Mouse (Mus musculus) liver, embryonic 13.5 days (tissue): ENCODE data around the gene Hnrnpab. TPM values are rescaled to one million over a fixed set of nuclear protein-coding genes. Genes with fewer than 3 reads are reported as not detected.
"Not testable (repeated sequence)": the region's sequence is repeated elsewhere in the genome, so short reads cannot be mapped to it uniquely, and the experiment has no call there.

ENCODE experiments used
- ATAC-seq: fragments of 200-750 bp; cut with Nextera tagmentation; 2 replicates; pipeline ENCODE4 v1.8.0; 2017; ENCODE audit warnings: low read depth, mild to moderate bottlenecking, moderate number of reproducible peaks, moderate library complexity
- DNase-seq: peaks from one replicate; pipeline ENCODE4 v3.0.0; 2022
- H3K27ac ChIP-seq: fragments of 300-500 bp; sonication (generic); 2 replicates; pipeline ENCODE4 v1.5.1; 2015; ENCODE audit warnings: moderate library complexity, mild to moderate bottlenecking, inconsistent platforms
- H3K27me3 ChIP-seq: fragments of 300-500 bp; sonication (generic); 2 replicates; pipeline ENCODE4 v1.6.1; 2015; ENCODE audit warnings: mild to moderate bottlenecking, inconsistent platforms
- H3K36me3 ChIP-seq: fragments of 300-500 bp; sonication (generic); 2 replicates; pipeline ENCODE4 v1.6.1; 2015; ENCODE audit warnings: mild to moderate bottlenecking, inconsistent platforms
- H3K4me1 ChIP-seq: fragments of 300-500 bp; sonication (generic); replicated peaks from 2 replicates; pipeline ENCODE4 v1.6.1; 2015; ENCODE audit warnings: inconsistent platforms
- H3K4me2 ChIP-seq: fragments of 300-500 bp; sonication (generic); 2 replicates; pipeline ENCODE4 v1.6.1; 2015; ENCODE audit warnings: inconsistent platforms, mild to moderate bottlenecking, moderate library complexity
- H3K4me3 ChIP-seq: fragments of 300-500 bp; sonication (generic); replicated peaks from 2 replicates; pipeline ENCODE4 v1.5.1; 2015; ENCODE audit warnings: mild to moderate bottlenecking, inconsistent platforms
- H3K9ac ChIP-seq: fragments of 300-500 bp; sonication (generic); 2 replicates; pipeline ENCODE4 v1.6.1; 2015; ENCODE audit warnings: mild to moderate bottlenecking, inconsistent platforms
- H3K9me3 ChIP-seq: fragments of 300-500 bp; sonication (generic); replicated peaks from 2 replicates; pipeline ENCODE4 v1.6.1; 2016; ENCODE audit warnings: inconsistent platforms
- WGBS: fragments of 180-500 bp; shearing (Covaris S2); methylation state at CpG from one replicate; pipeline ENCODE4 v1.1.7; 2015; ENCODE audit not compliant: insufficient replicate concordance; 5-methylcytosine and 5-hydroxymethylcytosine counted together
- polyA plus RNA-seq: library from polyadenylated mRNA; unstranded; fragments of >200 nt; fragmentation: Nextera tagmentation; extraction: Ambion mirVana; gene quantifications from 2 replicates; pipeline ENCODE4 v1.2.1, GENCODE M21; 2015

Hnrnpab gene
- polyA plus RNA-seq, 1 experiment from 2014 or later, result 250 TPM

DNA sequence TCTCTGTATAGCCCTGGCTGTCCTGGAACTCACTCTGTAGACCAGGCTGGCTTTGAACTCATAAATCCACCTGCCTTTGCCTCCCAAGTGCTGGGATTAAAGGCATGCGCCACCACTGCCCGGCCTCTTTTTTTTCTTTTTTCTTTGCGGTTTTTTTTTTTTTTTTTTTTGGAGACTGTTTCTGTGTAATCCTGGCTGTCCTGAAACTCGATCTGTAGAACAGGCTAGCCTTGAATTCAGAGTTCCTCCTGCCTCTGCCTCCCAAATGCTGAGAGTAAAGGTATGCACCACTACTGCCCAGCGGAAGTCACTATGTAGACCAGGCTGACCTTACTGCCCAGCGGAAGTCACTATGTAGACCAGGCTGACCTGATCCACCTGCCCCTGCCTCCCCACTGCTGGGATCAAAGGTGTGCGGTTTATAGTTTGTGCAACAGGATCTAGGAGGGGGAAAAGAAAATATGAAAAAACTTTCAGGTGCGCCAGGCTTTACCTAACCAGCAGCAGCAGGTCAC lies 12.3 kb upstream of the Hnrnpab start:
- Histone ChIP-seq H3K9ac (peak overlapping the region; percentile 85), H3K4me3 (peak overlapping the region; percentile 86), H3K36me3 (peaks cover 26% of the 10 kb centered on the region), H3K9me3 (no peaks in the 10 kb centered on the region), H3K27me3 (no peaks in the 10 kb centered on the region), H3K4me2 (peak overlapping the region; percentile 91), H3K4me1 (peaks cover 71% of the 10 kb centered on the region), H3K27ac (peak overlapping the region; percentile 35)
- 24% methylated on average over 8 of the region's 8 CpGs for WGBS
- ATAC-seq (peak; percentile 18), DNase-seq (no peak)

DNA sequence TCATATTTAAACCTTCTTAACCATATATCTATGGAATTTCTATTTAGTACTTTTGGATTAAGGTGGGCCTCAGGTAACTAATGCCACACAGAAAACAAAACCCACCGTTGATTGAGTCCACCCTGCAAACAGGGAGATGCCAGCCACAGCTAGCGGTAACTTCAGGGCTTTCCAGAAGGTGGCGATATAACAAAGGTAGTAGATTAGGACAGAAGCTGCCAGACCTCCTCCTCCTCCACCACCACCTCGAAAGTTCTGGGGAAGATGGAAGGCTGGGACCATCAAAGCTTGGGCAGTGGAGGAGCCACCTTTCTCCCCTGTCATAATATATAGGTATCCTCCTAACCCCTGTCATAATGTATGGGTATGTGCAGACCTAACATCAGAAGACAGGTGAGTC lies 11.0 kb upstream of the Hnrnpab start:
- H3K4me1 ChIP-seq, result peaks cover 62% of the 10 kb centered on the region
- H3K36me3 ChIP-seq, result peaks cover 13% of the 10 kb centered on the region
- no peak overlapping the region for H3K4me3 ChIP-seq
- no peak overlapping the region for H3K27ac ChIP-seq
- no peaks in the 10 kb centered on the region for H3K9me3 ChIP-seq
- no peak overlapping the region for H3K4me2 ChIP-seq
- H3K27me3 ChIP-seq, result no peaks in the 10 kb centered on the region
- DNase-seq (peak; percentile 65), ATAC-seq (no peak)
- H3K9ac ChIP-seq, result no peak overlapping the region
- WGBS, result 5% methylated on average over 4 of the region's 4 CpGs

GRCm38 (mm10) chr11:51616113-51616512 lies 9.5 kb upstream of the Hnrnpab start:
- H3K9ac ChIP-seq, result peak overlapping the region; percentile 79
- 81% methylated on average over 7 of the region's 7 CpGs for WGBS
- not testable (repeated sequence) for H3K9me3 ChIP-seq, ATAC-seq, DNase-seq, H3K27me3 ChIP-seq, H3K36me3 ChIP-seq
- H3K4me2 ChIP-seq, result peak overlapping the region; percentile 77
- H3K4me3 ChIP-seq, result peak overlapping the region; percentile 57
- peaks cover 56% of the 10 kb centered on the region for H3K4me1 ChIP-seq
- H3K27ac ChIP-seq, result peak overlapping the region; percentile 85

DNA sequence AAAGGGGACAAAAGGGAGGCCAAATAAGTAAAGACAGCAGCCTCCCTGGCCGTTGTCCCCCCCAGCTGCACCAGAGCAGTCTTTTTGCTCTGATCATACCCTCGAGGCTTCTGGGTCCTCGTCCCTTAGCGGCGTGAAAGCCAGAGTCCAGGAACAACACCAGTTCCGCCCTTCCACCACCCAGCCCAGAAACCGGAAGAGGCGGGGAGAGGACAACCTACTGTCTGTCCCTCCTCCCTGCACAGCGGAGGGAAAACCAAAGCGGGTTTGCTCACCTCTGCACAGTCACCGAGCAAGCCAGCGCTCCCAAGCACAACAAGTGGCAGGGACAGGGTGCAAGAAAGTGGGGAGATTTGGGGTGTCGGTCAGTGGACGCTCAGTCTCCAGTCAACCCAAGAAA lies 9.0 kb upstream of the Hnrnpab start:
- Histone ChIP-seq H3K9ac (peak overlapping the region; percentile 79), H3K27ac (peak overlapping the region; percentile 85), H3K27me3 (no peaks in the 10 kb centered on the region), H3K4me3 (peak overlapping the region; percentile 57), H3K4me1 (peaks cover 53% of the 10 kb centered on the region), H3K9me3 (no peaks in the 10 kb centered on the region), H3K36me3 (no peaks in the 10 kb centered on the region), H3K4me2 (peak overlapping the region; percentile 77)
- DNase-seq (peak; percentile 80), ATAC-seq (peak; percentile 87)
- WGBS, result under 1% methylated on average over 14 of the region's 14 CpGs

DNA sequence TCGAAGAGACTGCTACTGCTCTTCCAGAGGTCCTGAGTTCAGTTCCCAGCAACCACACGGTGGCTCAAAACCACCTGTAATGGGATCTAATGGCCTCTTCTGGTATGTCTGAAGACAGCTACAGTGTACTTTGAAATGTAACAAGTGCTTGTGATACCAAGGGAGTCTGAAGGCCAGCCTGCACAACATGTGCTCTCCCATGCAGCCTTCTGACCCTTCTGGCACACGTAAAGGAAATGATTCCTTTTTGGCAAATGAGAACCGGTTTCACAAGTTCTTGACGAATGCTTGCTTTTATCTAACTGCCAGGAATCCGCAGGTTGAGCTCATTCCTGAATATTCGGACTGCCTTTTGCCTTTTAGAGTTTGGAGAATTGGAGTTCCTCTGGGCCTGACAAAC lies 8.5 kb upstream of the Hnrnpab start:
- no peak for ATAC-seq
- H3K36me3 ChIP-seq, result no peaks in the 10 kb centered on the region
- 29% methylated on average over 7 of the region's 7 CpGs for WGBS
- H3K27ac ChIP-seq, result peak overlapping the region; percentile 85
- H3K4me3 ChIP-seq, result peak overlapping the region; percentile 57
- DNase-seq, result no peak
- H3K4me2 ChIP-seq, result peak overlapping the region; percentile 77
- H3K4me1 ChIP-seq, result peaks cover 53% of the 10 kb centered on the region
- H3K27me3 ChIP-seq, result no peaks in the 10 kb centered on the region
- H3K9me3 ChIP-seq, result no peaks in the 10 kb centered on the region
- peak overlapping the region; percentile 79 for H3K9ac ChIP-seq

GRCm38 (mm10) chr11:51614256-51614655 lies 7.6 kb upstream of the Hnrnpab start:
- WGBS, result 81% methylated on average over 8 of the region's 8 CpGs
- Histone ChIP-seq H3K36me3 (no peaks in the 10 kb centered on the region), H3K27me3 (no peaks in the 10 kb centered on the region), H3K9me3 (no peaks in the 10 kb centered on the region), H3K4me3 (no peak overlapping the region), H3K27ac (0 out of 2 replicates have a peak overlapping the region, but pooled peaks have one; percentile 85), H3K4me2 (0 out of 2 replicates have a peak overlapping the region, but pooled peaks have one; percentile 77), H3K9ac (0 out of 2 replicates have a peak overlapping the region, but pooled peaks have one; percentile 79), H3K4me1 (peaks cover 58% of the 10 kb centered on the region)
- DNase-seq (no peak), ATAC-seq (no peak)

DNA sequence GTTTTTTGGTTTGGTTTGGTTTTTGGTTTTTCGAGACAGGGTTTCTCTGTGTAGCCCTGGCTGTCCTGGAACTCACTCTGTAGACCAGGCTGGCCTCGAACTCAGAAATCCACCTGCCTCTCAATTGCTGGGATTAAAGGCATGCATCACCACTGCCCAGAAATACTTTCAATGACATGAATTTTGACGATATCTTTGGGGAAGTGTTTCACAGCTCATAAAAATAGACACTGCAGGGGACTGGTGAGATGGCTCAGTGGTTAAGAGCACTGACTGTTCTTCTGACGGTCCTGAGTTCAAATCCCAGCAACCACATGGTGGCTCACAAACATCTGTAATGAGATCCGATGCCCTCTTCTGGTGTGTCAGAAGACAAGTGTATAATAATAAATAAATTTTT lies 3.3 kb upstream of the Hnrnpab start:
- DNase-seq, H3K36me3 ChIP-seq, H3K27me3 ChIP-seq, H3K4me3 ChIP-seq, H3K9me3 ChIP-seq, ATAC-seq: not testable (repeated sequence)
- Histone ChIP-seq H3K27ac (peak overlapping the region; percentile 90), H3K4me2 (peak overlapping the region; percentile 46), H3K9ac (peak overlapping the region; percentile 44), H3K4me1 (peaks cover 59% of the 10 kb centered on the region)
- 47% methylated on average over 5 of the region's 5 CpGs for WGBS

DNA sequence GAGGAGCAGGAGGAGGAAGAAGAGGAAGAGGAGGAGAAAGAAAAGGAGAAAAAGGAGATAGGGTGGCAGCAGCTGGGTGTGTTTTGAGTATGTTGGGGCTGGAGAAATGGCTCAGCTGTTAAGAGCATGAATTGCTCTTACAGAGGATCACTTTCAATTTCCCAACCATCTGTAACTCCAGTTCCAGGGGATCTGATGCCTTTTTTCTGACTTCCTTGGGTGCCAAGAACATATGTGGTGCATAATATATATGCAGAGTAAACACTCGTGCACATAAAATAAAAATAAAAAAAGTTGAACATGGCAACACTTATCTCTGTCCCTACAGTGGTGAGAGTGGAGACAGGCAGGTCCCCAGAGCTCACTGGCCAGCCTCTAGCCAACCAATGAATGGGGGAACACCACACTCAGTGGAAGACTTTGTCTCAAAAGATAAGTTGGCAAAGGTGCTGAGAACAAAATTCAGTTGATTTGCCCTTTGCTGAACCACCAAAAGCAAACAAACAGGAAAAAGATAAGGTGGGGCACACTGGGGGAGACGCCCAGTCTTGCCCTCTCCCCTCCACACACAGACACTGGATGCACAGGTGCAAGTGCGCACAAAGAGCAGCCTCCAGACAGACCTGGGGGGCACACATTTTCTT lies 2.7 kb upstream of the Hnrnpab start:
- peaks cover 59% of the 10 kb centered on the region for H3K4me1 ChIP-seq

GRCm38 (mm10) chr11:51607096-51607738 lies 570 bp upstream of the Hnrnpab start:
- DNase-seq, result no peak
- peak; percentile 57 for ATAC-seq
- Histone ChIP-seq H3K4me3 (peak overlapping the region; percentile 97), H3K4me2 (peak overlapping the region; percentile 95), H3K36me3 (peaks cover 35% of the 10 kb centered on the region), H3K27ac (peak overlapping the region; percentile 90), H3K9ac (peak overlapping the region; percentile 97), H3K4me1 (peaks cover 80% of the 10 kb centered on the region), H3K27me3 (no peaks in the 10 kb centered on the region), H3K9me3 (no peaks in the 10 kb centered on the region)
- 9% methylated on average over 15 of the region's 15 CpGs for WGBS

More for the DNA sequence above, 2.7 kb upstream of the Hnrnpab start:
- Histone ChIP-seq H3K9ac (peak overlapping the region; percentile 44), H3K4me2 (peak overlapping the region; percentile 46), H3K4me3 (peak overlapping the region; percentile 4), H3K27ac (peak overlapping the region; percentile 90), H3K36me3 (peaks cover 13% of the 10 kb centered on the region), H3K27me3 (no peaks in the 10 kb centered on the region), H3K9me3 (no peaks in the 10 kb centered on the region)
- ATAC-seq (peak; percentile 62), DNase-seq (peak; percentile 56)
- WGBS, result 16% methylated on average over 3 of the region's 3 CpGs

GRCm38 (mm10) chr11:51605602-51606446 lies 823 bp downstream of the Hnrnpab start:
- H3K9ac ChIP-seq, result peak overlapping the region; percentile 97
- H3K27me3 ChIP-seq, result no peaks in the 10 kb centered on the region
- peak; percentile 73 for ATAC-seq
- peak; percentile 84 for DNase-seq
- H3K4me2 ChIP-seq, result peak overlapping the region; percentile 95
- WGBS, result under 1% methylated on average over 80 of the region's 81 CpGs
- H3K4me3 ChIP-seq, result peak overlapping the region; percentile 97
- H3K36me3 ChIP-seq, result peaks cover 49% of the 10 kb centered on the region
- peaks cover 79% of the 10 kb centered on the region for H3K4me1 ChIP-seq
- H3K9me3 ChIP-seq, result no peaks in the 10 kb centered on the region
- peak overlapping the region; percentile 95 for H3K27ac ChIP-seq

- Histone ChIP-seq H3K36me3 (peaks cover 85% of the 10 kb centered on the region), H3K27ac (peak overlapping the region; percentile 10), H3K9ac (peak overlapping the region; percentile 7; the same call in 1 of the 2 replicates), H3K4me3 (peak overlapping the region; percentile 9; the same call in 1 of the 2 replicates), H3K9me3 (no peaks in the 10 kb centered on the region), H3K27me3 (no peaks in the 10 kb centered on the region), H3K4me2 (peak overlapping the region; percentile 3; the same call in 1 of the 2 replicates), H3K4me1 (peaks cover 44% of the 10 kb centered on the region)
- WGBS, result 79% methylated on average over 3 of the region's 3 CpGs
- ATAC-seq, result no peak
- DNase-seq, result no peak
Observed at GRCm38 (mm10) chr11:51602253-51602652, 4.4 kb downstream of the Hnrnpab start.
